Mouse (Mus musculus) heart, adult 2 months (tissue): ENCODE results near the gene Gm12184.

Source experiments
- CTCF ChIP-seq: fragments of 200-600 bp; IDR thresholded peaks from 2 replicates; pipeline ENCODE4 v1.8.1; 2022; ENCODE audit warnings: antibody characterized with exemption, mild to moderate bottlenecking, moderate library complexity
- EP300 ChIP-seq: fragments of 200-500 bp; IDR thresholded peaks from 2 replicates; pipeline ENCODE4 v1.6.1; 2011; ENCODE audit warnings: low read depth, low read length, control low read depth; ENCODE audit not compliant: insufficient read depth
- POLR2A ChIP-seq: fragments of 200-500 bp; IDR thresholded peaks from 2 replicates; pipeline ENCODE4 v1.6.1; 2011; ENCODE audit warnings: mild to moderate bottlenecking, low read depth, low read length, control low read depth; ENCODE audit not compliant: insufficient read depth

DNA sequence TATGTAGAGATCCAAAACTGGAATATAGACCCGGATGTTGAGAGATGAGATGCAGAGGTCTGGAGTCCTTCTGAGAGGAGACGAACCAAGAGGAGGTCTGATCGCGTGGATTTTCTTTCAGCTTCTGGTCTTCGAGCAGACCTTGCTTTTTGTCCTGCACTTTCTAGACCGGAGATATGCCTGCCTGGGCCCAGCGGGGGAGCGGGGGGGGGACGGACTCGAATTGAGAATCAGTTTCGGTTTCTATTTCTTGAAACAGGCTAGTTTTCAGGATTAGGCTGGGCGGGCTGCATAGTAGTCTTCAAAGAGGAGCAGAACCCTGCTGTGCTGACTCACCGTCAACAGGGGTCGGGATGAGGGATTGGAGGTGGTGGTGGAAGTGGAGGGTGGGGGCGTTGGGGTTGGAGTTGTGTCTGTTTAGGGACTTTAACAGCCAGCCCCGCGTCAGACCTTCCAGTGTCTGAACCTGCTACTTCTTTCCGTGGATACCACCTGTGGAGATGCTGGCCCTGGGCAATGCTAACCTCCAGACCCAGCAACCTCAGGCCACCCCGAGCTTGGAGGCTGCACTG is 44.8 kb upstream of the Gm12184 start, which contains the start of gene Irgm1:
- peak; percentile 76; the same call in 1 of the 2 replicates for TF ChIP-seq POLR2A
- TF ChIP-seq CTCF: peak; percentile 38
- 0 out of 2 replicates have a peak, but pooled peaks have one; percentile 24 for TF ChIP-seq EP300
